Mouse (Mus musculus): Measurements from ENCODE around the gene Pamr1. TPM values are rescaled to one million over a fixed set of nuclear protein-coding genes. Genes with fewer than 3 reads are reported as not detected.

The Pamr1 gene
- polyA plus RNA-seq, 1 experiment from 2014 or later = 1.9 TPM

DNA sequence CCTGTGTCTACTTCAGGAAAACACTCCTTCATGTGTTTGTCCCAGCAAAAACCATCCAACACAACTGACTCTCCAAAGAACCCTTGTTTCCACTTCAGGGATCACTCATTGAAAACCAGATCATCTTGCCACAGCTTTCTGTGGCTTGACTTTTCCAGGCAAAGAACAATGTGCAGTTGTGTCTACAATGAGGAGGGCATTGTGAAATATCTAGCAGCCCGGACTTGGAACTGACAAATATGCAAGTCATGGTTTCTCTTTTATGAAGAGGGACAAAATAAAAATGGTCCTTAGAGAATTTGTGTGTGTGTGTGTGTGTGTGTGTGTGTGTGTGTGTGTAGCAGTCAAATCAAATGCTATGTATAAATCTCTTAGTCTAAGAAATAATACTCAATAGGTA is 44.7 kb downstream of the Pamr1 start:
- H3K4me3 ChIP-seq (ENCODE audit: low read depth, low read length) = no peak overlapping the region
- DNase-seq (ENCODE audit: low spot score, missing footprints) = no peak
- WGBS = 76% methylated on average over 1 of the region's 1 CpGs
- no peak overlapping the region for H3K27ac ChIP-seq (ENCODE audit: low read depth, low read length)
- no peak for ATAC-seq (ENCODE audit: low FRiP score)
- no peaks in the 10 kb centered on the region for H3K27me3 ChIP-seq (ENCODE audit: control insufficient read depth, insufficient read depth, low read length)
- peaks cover 2% of the 10 kb centered on the region; the same call in 1 of the 2 replicates for H3K4me1 ChIP-seq (ENCODE audit: control insufficient read depth, insufficient read depth, low read length)
- H3K9me3 ChIP-seq (ENCODE audit: control insufficient read depth, low read length) = no peaks in the 10 kb centered on the region
- H3K36me3 ChIP-seq (ENCODE audit: control insufficient read depth, insufficient read depth, low read length) = no peaks in the 10 kb centered on the region
- H3K4me2 ChIP-seq = no peak overlapping the region
- H3K9ac ChIP-seq (ENCODE audit: low read length) = no peak overlapping the region

DNA sequence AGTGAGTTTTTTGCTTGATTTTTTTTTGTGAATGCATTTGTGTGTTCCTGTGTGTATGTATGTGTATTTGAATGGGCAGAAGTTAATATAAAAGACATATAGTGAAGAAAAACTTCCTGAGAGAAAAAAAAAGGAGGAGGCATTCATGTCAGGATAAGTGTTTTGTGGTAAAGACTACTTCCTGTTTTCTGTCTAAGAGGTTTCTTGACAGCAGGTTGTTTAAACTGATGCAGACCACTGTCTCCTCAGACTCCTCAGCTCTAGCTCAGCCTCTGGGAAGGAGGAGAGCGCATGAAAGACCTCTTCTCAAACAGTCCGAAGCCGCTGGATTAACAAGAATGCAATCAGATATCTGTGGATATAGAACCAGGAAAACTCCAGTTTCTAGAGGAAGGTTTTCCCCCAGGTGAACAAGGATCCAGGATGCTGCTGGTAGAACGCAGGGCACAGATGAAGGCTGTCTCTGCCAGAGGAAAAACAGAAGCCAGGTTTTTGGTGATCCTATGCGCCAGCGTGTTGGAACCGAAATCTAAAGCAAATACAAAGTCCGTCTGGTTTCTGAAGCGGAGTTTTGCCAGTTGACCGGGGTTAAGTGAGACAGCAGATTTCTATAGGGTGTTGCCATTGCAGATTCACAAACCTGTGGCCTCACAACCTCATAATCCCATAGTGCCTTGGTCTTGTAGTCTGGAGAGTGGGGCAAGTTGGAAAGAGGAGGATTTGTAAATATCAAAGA is 45.8 kb downstream of the Pamr1 start:
- no peak overlapping the region for H3K27ac ChIP-seq (ENCODE audit: low read depth, low read length)
- DNase-seq (ENCODE audit: low spot score, missing footprints) (no peak), ATAC-seq (ENCODE audit: low FRiP score) (no peak)
- H3K4me2 ChIP-seq = no peak overlapping the region
- H3K27me3 ChIP-seq (ENCODE audit: control insufficient read depth, insufficient read depth, low read length) = no peaks in the 10 kb centered on the region
- WGBS = 95% methylated on average over 10 of the region's 10 CpGs
- H3K4me1 ChIP-seq (ENCODE audit: control insufficient read depth, insufficient read depth, low read length) = peaks cover 2% of the 10 kb centered on the region; the same call in 1 of the 2 replicates
- H3K9me3 ChIP-seq (ENCODE audit: control insufficient read depth, low read length) = no peaks in the 10 kb centered on the region
- no peak overlapping the region for H3K9ac ChIP-seq (ENCODE audit: low read length)
- no peak overlapping the region for H3K4me3 ChIP-seq (ENCODE audit: low read depth, low read length)
- H3K36me3 ChIP-seq (ENCODE audit: control insufficient read depth, insufficient read depth, low read length) = no peaks in the 10 kb centered on the region

DNA sequence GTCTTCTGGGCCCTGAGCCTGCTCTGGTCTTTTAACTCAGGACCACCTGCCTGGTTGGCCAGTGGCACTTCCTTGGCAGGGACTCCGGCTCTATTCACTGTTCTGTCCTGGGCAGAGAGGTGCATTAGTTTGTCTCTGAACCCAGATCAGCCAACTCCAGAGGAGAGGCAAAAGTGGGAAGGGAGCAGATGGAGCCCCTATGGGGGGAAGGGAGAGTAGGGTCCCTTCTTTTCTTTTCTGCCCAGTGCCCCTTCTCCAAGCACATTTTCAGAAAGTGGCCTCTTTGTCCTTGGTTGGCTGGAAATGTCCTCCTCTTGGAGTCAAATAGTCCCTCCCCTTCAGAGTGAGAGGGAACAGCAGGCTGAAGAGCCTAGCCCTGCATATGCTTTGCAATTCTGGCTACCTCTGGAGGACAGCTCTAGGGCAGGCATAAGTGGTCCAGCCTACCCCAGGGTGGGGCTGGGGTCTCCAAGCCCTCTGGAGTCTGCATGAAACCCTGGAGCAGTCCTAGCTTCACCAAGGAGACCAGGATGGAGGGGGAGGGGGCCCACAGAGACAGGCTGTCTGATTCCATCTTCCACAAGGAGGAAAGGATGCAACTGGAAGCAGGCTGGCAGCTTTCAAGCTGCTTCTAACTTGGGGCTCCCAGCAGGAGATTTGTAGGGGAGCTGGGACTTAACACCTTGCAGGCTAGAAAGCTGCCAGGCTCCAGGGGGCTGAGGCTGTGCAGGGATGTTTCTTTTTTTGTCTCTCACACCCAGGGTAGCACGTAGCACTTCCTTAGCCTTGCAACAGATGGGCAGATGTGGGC is 49.3 kb downstream of the Pamr1 start:
- DNase-seq (ENCODE audit: low spot score, missing footprints) = peak; percentile 84
- ATAC-seq (ENCODE audit: low FRiP score) = peak; percentile 59; the same call in 1 of the 2 replicates

DNA sequence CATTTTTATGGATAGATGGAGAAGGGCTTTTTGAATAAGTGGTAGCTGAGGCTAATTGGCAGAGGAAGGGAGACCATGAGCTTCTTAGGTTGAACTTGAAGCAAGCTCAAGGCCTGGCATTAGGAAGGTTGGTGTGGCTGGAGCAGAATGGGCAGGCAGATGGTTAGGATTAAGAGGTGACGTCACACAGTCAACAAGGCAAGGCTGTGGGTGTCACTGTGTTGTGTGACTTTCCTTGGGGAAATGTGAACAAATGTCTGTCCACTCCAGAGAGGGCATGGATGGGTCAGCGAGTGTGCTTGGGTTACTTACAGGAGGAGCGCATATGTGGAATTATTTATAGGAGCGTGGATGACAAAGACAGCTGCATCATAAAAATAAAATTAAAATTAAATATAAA is 50.7 kb downstream of the Pamr1 start:
- Histone ChIP-seq H3K27me3 (ENCODE audit: control insufficient read depth, insufficient read depth, low read length) (no peaks in the 10 kb centered on the region), H3K9ac (ENCODE audit: low read length) (no peak overlapping the region), H3K4me1 (ENCODE audit: control insufficient read depth, insufficient read depth, low read length) (peaks cover 2% of the 10 kb centered on the region; the same call in 1 of the 2 replicates), H3K4me3 (ENCODE audit: low read depth, low read length) (no peak overlapping the region), H3K27ac (ENCODE audit: low read depth, low read length) (no peak overlapping the region), H3K36me3 (ENCODE audit: control insufficient read depth, insufficient read depth, low read length) (no peaks in the 10 kb centered on the region), H3K9me3 (ENCODE audit: control insufficient read depth, low read length) (no peaks in the 10 kb centered on the region), H3K4me2 (no peak overlapping the region)
- DNase-seq (ENCODE audit: low spot score, missing footprints) (peak; percentile 70), ATAC-seq (ENCODE audit: low FRiP score) (no peak)
- WGBS = 77% methylated on average over 4 of the region's 4 CpGs

More for the DNA sequence above, 49.3 kb downstream of the Pamr1 start:
- no peak overlapping the region for H3K4me2 ChIP-seq
- H3K27ac ChIP-seq (ENCODE audit: low read depth, low read length) = no peak overlapping the region
- peaks cover 2% of the 10 kb centered on the region; the same call in 1 of the 2 replicates for H3K4me1 ChIP-seq (ENCODE audit: control insufficient read depth, insufficient read depth, low read length)
- no peak overlapping the region for H3K9ac ChIP-seq (ENCODE audit: low read length)
- H3K4me3 ChIP-seq (ENCODE audit: low read depth, low read length) = no peak overlapping the region
- H3K27me3 ChIP-seq (ENCODE audit: control insufficient read depth, insufficient read depth, low read length) = no peaks in the 10 kb centered on the region
- 46% methylated on average over 2 of the region's 2 CpGs for WGBS
- H3K9me3 ChIP-seq (ENCODE audit: control insufficient read depth, low read length) = no peaks in the 10 kb centered on the region
- H3K36me3 ChIP-seq (ENCODE audit: control insufficient read depth, insufficient read depth, low read length) = no peaks in the 10 kb centered on the region

DNA sequence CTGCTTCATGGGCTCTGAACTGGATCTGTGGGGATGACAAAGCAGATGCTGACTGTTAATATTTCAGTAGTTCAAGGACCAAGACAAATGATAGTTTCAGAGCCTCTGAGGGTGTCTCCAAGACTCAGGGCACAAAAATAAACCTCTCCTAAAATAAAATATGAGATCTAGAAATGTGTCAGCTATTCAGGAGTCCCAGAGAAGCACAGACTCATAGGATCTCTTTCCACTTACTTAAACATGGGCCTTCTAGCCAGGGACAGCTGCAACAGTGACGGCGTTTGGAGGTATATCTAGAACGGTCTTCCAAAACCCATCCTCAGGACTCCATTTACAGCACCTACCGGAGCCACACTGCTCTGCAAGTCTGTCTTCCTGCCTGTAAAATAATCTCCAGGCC is 60.7 kb downstream of the Pamr1 start:
- Histone ChIP-seq H3K4me1 (ENCODE audit: control insufficient read depth, insufficient read depth, low read length) (no peaks in the 10 kb centered on the region), H3K36me3 (ENCODE audit: control insufficient read depth, insufficient read depth, low read length) (no peaks in the 10 kb centered on the region)

DNA sequence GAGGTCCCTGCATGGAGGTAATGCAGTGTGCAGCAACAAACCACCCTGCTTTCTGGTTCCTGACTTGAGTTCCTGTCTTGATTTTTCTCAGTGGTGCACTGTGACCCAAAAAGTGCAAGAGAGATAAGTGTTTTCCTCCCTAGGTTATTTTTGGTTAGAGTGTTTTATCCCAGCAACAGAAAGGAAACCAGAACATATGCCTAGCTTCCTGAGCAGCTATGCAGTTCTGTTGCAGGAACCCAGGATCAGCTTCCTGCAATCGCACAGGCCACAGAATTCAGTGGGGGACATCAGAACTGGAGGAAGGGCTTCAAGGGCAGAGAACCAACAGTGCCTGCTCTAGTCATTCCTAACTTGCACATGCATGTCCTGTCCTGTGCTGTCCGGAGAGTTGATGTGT is 66.8 kb downstream of the Pamr1 start:
- no peak for DNase-seq (ENCODE audit: low spot score, missing footprints)
- Histone ChIP-seq H3K27me3 (ENCODE audit: control insufficient read depth, insufficient read depth, low read length) (no peaks in the 10 kb centered on the region), H3K9me3 (ENCODE audit: control insufficient read depth, low read length) (no peaks in the 10 kb centered on the region), H3K4me3 (ENCODE audit: low read depth, low read length) (no peak overlapping the region), H3K27ac (ENCODE audit: low read depth, low read length) (no peak overlapping the region), H3K4me1 (ENCODE audit: control insufficient read depth, insufficient read depth, low read length) (no peaks in the 10 kb centered on the region), H3K4me2 (no peak overlapping the region), H3K36me3 (ENCODE audit: control insufficient read depth, insufficient read depth, low read length) (no peaks in the 10 kb centered on the region), H3K9ac (ENCODE audit: low read length) (no peak overlapping the region)
- 78% methylated on average over 2 of the region's 2 CpGs for WGBS
- no peak for ATAC-seq (ENCODE audit: low FRiP score)

More for the DNA sequence above, 60.7 kb downstream of the Pamr1 start:
- Histone ChIP-seq H3K9ac (ENCODE audit: low read length) (no peak overlapping the region), H3K4me2 (no peak overlapping the region), H3K27ac (ENCODE audit: low read depth, low read length) (no peak overlapping the region), H3K9me3 (ENCODE audit: control insufficient read depth, low read length) (no peaks in the 10 kb centered on the region), H3K27me3 (ENCODE audit: control insufficient read depth, insufficient read depth, low read length) (no peaks in the 10 kb centered on the region), H3K4me3 (ENCODE audit: low read depth, low read length) (no peak overlapping the region)
- no peak for ATAC-seq (ENCODE audit: low FRiP score)
- WGBS = 93% methylated on average over 4 of the region's 4 CpGs
- DNase-seq (ENCODE audit: low spot score, missing footprints) = no peak

DNA sequence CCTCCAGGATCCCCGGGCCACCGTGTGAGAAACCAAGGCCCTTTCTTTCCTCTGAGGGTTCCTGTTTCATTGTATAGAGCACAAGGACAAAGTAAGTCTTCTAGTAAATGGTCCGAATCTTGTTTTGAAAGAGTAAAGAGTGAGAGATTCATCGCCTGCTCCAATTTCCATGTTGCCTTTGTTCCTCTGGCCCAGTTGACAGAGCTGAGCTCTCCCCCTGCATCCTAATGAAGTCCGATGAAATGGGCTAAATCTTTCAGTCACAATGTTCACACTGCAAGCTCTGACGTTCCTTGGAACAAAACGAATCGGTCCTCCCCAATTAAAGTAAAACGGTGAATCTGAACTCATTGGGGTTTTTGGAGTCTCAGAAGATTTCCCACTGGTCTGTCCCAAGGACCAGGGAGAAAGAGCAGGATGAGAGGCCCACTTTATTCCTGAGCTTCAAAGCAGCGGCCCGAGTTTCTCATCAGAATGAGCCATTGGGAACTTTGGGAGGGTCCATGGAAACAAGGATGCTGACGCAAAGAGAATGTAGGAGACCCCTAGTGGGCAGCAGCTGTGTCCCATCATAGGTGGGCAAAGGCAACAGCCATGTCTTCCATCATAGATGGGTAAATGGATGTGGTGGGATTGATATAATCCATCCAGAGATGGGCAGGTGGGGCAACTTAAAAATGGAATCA is 71.1 kb downstream of the Pamr1 start:
- no peaks in the 10 kb centered on the region for H3K9me3 ChIP-seq (ENCODE audit: control insufficient read depth, low read length)
- H3K27me3 ChIP-seq (ENCODE audit: control insufficient read depth, insufficient read depth, low read length) = no peaks in the 10 kb centered on the region
- 64% methylated on average over 12 of the region's 12 CpGs for WGBS
- no peaks in the 10 kb centered on the region for H3K36me3 ChIP-seq (ENCODE audit: control insufficient read depth, insufficient read depth, low read length)
- no peak overlapping the region for H3K27ac ChIP-seq (ENCODE audit: low read depth, low read length)
- H3K4me3 ChIP-seq (ENCODE audit: low read depth, low read length) = no peak overlapping the region
- ATAC-seq (ENCODE audit: low FRiP score) = no peak
- no peak overlapping the region for H3K4me2 ChIP-seq
- H3K9ac ChIP-seq (ENCODE audit: low read length) = no peak overlapping the region
- no peaks in the 10 kb centered on the region for H3K4me1 ChIP-seq (ENCODE audit: control insufficient read depth, insufficient read depth, low read length)
- no peak for DNase-seq (ENCODE audit: low spot score, missing footprints)

DNA sequence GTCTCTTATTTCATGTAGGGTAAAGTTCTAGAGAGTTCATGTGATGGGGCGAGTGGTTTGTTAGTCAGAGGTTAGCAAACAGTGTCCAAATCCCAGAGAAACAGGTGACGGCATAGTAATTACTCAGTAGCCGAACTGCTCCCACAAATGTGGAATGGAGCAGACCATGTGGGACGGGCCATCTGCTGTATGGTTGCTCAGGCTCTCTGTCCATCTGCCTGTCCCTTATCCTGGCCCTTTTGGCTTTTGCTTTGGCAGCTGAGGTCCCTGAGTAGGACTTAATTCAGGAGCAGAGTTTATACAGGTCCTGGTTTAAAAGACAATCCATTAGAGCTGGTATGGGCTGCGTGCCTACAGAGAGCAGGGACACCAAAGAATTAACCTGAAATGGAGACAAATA is 72.4 kb downstream of the Pamr1 start:
- H3K4me1 ChIP-seq (ENCODE audit: control insufficient read depth, insufficient read depth, low read length) = no peaks in the 10 kb centered on the region
- no peaks in the 10 kb centered on the region for H3K36me3 ChIP-seq (ENCODE audit: control insufficient read depth, insufficient read depth, low read length)
- no peak for DNase-seq (ENCODE audit: low spot score, missing footprints)
- ATAC-seq (ENCODE audit: low FRiP score) = no peak
- H3K27ac ChIP-seq (ENCODE audit: low read depth, low read length) = no peak overlapping the region
- no peaks in the 10 kb centered on the region for H3K27me3 ChIP-seq (ENCODE audit: control insufficient read depth, insufficient read depth, low read length)
- WGBS = 80% methylated on average over 5 of the region's 5 CpGs
- no peak overlapping the region for H3K4me3 ChIP-seq (ENCODE audit: low read depth, low read length)
- no peak overlapping the region for H3K4me2 ChIP-seq
- H3K9ac ChIP-seq (ENCODE audit: low read length) = no peak overlapping the region
- no peaks in the 10 kb centered on the region for H3K9me3 ChIP-seq (ENCODE audit: control insufficient read depth, low read length)

DNA sequence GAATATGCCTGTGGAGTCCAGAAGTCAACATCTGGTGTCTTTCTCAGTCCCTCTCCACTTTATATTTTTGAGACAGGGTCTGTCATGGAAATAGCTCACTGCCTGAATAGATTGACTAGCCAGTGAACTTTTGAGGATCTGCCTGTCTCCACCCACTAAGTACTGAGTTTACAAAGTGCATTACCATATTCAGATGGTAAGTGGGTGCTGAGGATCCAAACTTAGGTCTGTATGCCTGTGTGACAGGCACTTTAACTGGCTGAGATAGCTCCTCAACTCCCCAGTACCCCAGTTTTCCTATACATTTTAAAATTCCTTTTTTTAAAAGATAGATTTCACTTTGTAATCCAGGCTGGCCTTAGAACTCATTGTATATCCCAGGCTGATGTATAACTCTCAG is 73.1 kb downstream of the Pamr1 start:
- Histone ChIP-seq H3K27ac (ENCODE audit: low read depth, low read length) (no peak overlapping the region), H3K9me3 (ENCODE audit: control insufficient read depth, low read length) (no peaks in the 10 kb centered on the region), H3K27me3 (ENCODE audit: control insufficient read depth, insufficient read depth, low read length) (no peaks in the 10 kb centered on the region), H3K4me3 (ENCODE audit: low read depth, low read length) (no peak overlapping the region), H3K4me2 (no peak overlapping the region), H3K36me3 (ENCODE audit: control insufficient read depth, insufficient read depth, low read length) (no peaks in the 10 kb centered on the region), H3K9ac (ENCODE audit: low read length) (no peak overlapping the region), H3K4me1 (ENCODE audit: control insufficient read depth, insufficient read depth, low read length) (no peaks in the 10 kb centered on the region)
- ATAC-seq (ENCODE audit: low FRiP score) = no peak
- DNase-seq (ENCODE audit: low spot score, missing footprints) = no peak
